In genomic region chr11:11766105-11766504, GRCm38 (mm10) we compare ENCODE assay signal across 13 mouse cellular contexts. TPM values are rescaled to one million over a fixed set of nuclear protein-coding genes. Genes with fewer than 3 reads are reported as not detected.
A peak's percentile ranks its signal among the peaks of the same experiment; 100 is the strongest.
DNase-seq lines count a peak whose midpoint lies in the region; ATAC-seq and TF ChIP-seq lines count a peak whose summit lies in the region.
"Had no signal": no experiment of that assay in that cellular context is flagged by ENCODE, and none has a peak within 500 bp of the region (broad histone marks: within the 10 kb centered on the region; RNA-seq: fewer than 3 reads in every experiment).

No protein-coding gene starts in this region.

- no peak for ATAC-seq in lung, postnatal 0 days
- peak; percentile 96 for ATAC-seq in inflammation-experienced regulatory T-cells, adult 6 months

- TF ChIP-seq RAD21 in CH12.LX (IDR thresholded peaks at IDR 0.05; ENCODE audit: low read depth, low read length): no peak

- TF ChIP-seq POLR2A in CH12.LX (IDR thresholded peaks at IDR 0.05; ENCODE audit: low read depth, low read length): peak; percentile 10; the same call in 1 of the 2 replicates

- dilution Hi-C loops in CH12.LX (cut with MboI; ENCODE audit: extremely low pct_ligation_motif_present, extremely low pct_unique_long_range_greater_than_20kb, low sequenced_read_pairs): no loop called here

- in situ Hi-C loops in CH12.LX (cut with MboI; ENCODE audit: low pct_ligation_motif_present, low pct_unique_long_range_greater_than_20kb, low sequenced_read_pairs): no loop called here

- H3K4me2 ChIP-seq in lung, postnatal 0 days (replicated peaks; ENCODE audit: low read depth, low read length): no peak overlapping the region
- no peak overlapping the region; the same call in 1 of the 2 replicates for H3K4me2 ChIP-seq in CH12.LX (ENCODE audit: insufficient read depth, low read depth, poor library complexity, severe bottlenecking)
- H3K4me2 ChIP-seq: liver, embryonic 15.5 days; midbrain, embryonic 11.5 days had no signal

- H3K79me2 ChIP-seq in CH12.LX (replicated peaks; ENCODE audit: control insufficient read depth, extremely low read depth, insufficient read depth, poor library complexity, severe bottlenecking): peaks cover 12% of the 10 kb centered on the region

- no peak overlapping the region for H3K9ac ChIP-seq in lung, postnatal 0 days (replicated peaks; ENCODE audit: low read depth)
- no peak overlapping the region for H3K9ac ChIP-seq in CH12.LX (ENCODE audit: insufficient read depth, low read depth)
- H3K9ac ChIP-seq: liver, embryonic 15.5 days had no signal

- H3K27me3 ChIP-seq in lung, postnatal 0 days (replicated peaks; ENCODE audit: insufficient read depth, low read length): no peaks in the 10 kb centered on the region
- H3K27me3 ChIP-seq in CH12.LX (replicated peaks): no peaks in the 10 kb centered on the region
- H3K27me3 ChIP-seq in midbrain, embryonic 10.5 days (ENCODE audit: low read depth, poor library complexity, severe bottlenecking): no peaks in the 10 kb centered on the region
- H3K27me3 ChIP-seq: liver, embryonic 15.5 days had no signal

- no peak overlapping the region for H3K27ac ChIP-seq in lung, postnatal 0 days (ENCODE audit: low read length)
- H3K27ac ChIP-seq in CH12.LX (ENCODE audit: insufficient read depth, low read depth): peak overlapping the region; percentile 62; the same call in 1 of the 2 replicates
- H3K27ac ChIP-seq in midbrain, embryonic 10.5 days (replicated peaks): no peak overlapping the region
- no peak overlapping the region for H3K27ac ChIP-seq in left cerebral cortex, adult 2 months
- H3K27ac ChIP-seq: liver, embryonic 15.5 days had no signal

- no peaks in the 10 kb centered on the region for H3K9me3 ChIP-seq in lung, postnatal 0 days (ENCODE audit: low read length)
- H3K9me3 ChIP-seq in CH12.LX (replicated peaks; ENCODE audit: low read length): peaks cover 1% of the 10 kb centered on the region
- no peaks in the 10 kb centered on the region for H3K9me3 ChIP-seq in midbrain, embryonic 10.5 days (replicated peaks)
- H3K9me3 ChIP-seq: liver, embryonic 15.5 days had no signal

- no peaks in the 10 kb centered on the region for H3K4me1 ChIP-seq in lung, postnatal 0 days (ENCODE audit: insufficient read depth, low read depth, low read length)
- peaks cover 35 to 89% of the 10 kb centered on the region in 2 experiments for H3K4me1 ChIP-seq in CH12.LX (ENCODE audit: control insufficient read depth in 1 of 2, insufficient read depth in 2 of 2)
- H3K4me1 ChIP-seq in midbrain, embryonic 10.5 days: no peaks in the 10 kb centered on the region
- H3K4me1 ChIP-seq: liver, embryonic 15.5 days had no signal

- TF ChIP-seq CTCF in lung, postnatal 0 days (IDR thresholded peaks at IDR 0.05): no peak
- no peak for TF ChIP-seq CTCF in CH12.LX (conservative IDR thresholded peaks at IDR 0.05 in 1 of 2, IDR thresholded peaks at IDR 0.05 in 1 of 2; ENCODE audit: low read depth in 2 of 2, low read length in 2 of 2)
- TF ChIP-seq CTCF in left cerebral cortex, adult 2 months (IDR thresholded peaks at IDR 0.05): no peak

- H3K36me3 ChIP-seq in lung, postnatal 0 days (ENCODE audit: insufficient read depth, low read length): no peaks in the 10 kb centered on the region
- H3K36me3 ChIP-seq in CH12.LX (replicated peaks in 1 of 2; ENCODE audit: control insufficient read depth in 1 of 2, insufficient read depth in 1 of 2, low read length in 1 of 2): peaks cover 46 to 74% of the 10 kb centered on the region in 2 experiments
- no peaks in the 10 kb centered on the region for H3K36me3 ChIP-seq in midbrain, embryonic 10.5 days

- TF ChIP-seq EP300 in lung, postnatal 0 days (IDR thresholded peaks at IDR 0.05): no peak
- peak; percentile 88 for TF ChIP-seq EP300 in CH12.LX (IDR thresholded peaks at IDR 0.05; ENCODE audit: low read length)

- H3K4me3 ChIP-seq in lung, postnatal 0 days (ENCODE audit: low read depth, low read length): no peak overlapping the region
- no peak overlapping the region for H3K4me3 ChIP-seq in CH12.LX (replicated peaks in 1 of 3; ENCODE audit: low read depth in 2 of 3, low read length in 2 of 3, poor library complexity in 1 of 3)
- no peak overlapping the region for H3K4me3 ChIP-seq in midbrain, embryonic 10.5 days
- H3K4me3 ChIP-seq in left cerebral cortex, adult 2 months: no peak overlapping the region
- H3K4me3 ChIP-seq: liver, embryonic 15.5 days had no signal

- WGBS in lung, postnatal 0 days: 88% methylated on average over 1 of the region's 1 CpGs
- 95% methylated on average over 1 of the region's 1 CpGs for whole genome bisulfite sequencing in midbrain, embryonic 10.5 days

- intact Hi-C loops in left cerebral cortex, adult 2 months (cut with DNase I): no loop called here

- DNase-seq in lung, postnatal 10 days: peak; percentile 16
- no peak for DNase-seq in lung, postnatal 0 days (ENCODE audit: low spot score)
- peak; percentile 95 for DNase-seq in CH12.LX (ENCODE audit: extremely low read depth)
- peak; percentile 90 to 91 for DNase-seq in spleen, postnatal 36 days (ENCODE audit: low spot score in 2 of 2)
- DNase-seq in MN1 (ENCODE audit: low spot score): no peak
- no peak for DNase-seq in midbrain, embryonic 10.5 days (ENCODE audit: low spot score)
- no peak for DNase-seq in left cerebral cortex, adult 2 months (ENCODE audit: extremely low spot score in 1 of 2, low spot score in 2 of 2)
- DNase-seq: cerebellum, adult 8-10 months; heart, postnatal 4 days; kidney, adult 18-20 months had no signal

TF ChIP-seq in CH12.LX, 34 proteins besides CTCF, POLR2A, EP300 and RAD21:
- no peak for TF ChIP-seq RCOR1 (conservative IDR thresholded peaks at IDR 0.05; ENCODE audit: low read depth, low read length)
- TF ChIP-seq PAX5 (IDR thresholded peaks at IDR 0.05; ENCODE audit: low read length): no peak
- no peak for TF ChIP-seq USF2 (conservative IDR thresholded peaks at IDR 0.05; ENCODE audit: low read depth, low read length)
- no peak for TF ChIP-seq MAX (IDR thresholded peaks at IDR 0.05; ENCODE audit: low read length)
- 0 out of 2 replicates have a peak, but pooled peaks have one; percentile 36 for TF ChIP-seq MEF2A (IDR thresholded peaks at IDR 0.05; ENCODE audit: borderline replicate concordance, low read depth, low read length)
- no peak for TF ChIP-seq NELFE (IDR thresholded peaks at IDR 0.05; ENCODE audit: low read depth, low read length)
- no peak for TF ChIP-seq TCF12 (IDR thresholded peaks at IDR 0.05; ENCODE audit: low read depth, low read length)
- TF ChIP-seq GABPA (IDR thresholded peaks at IDR 0.05; ENCODE audit: insufficient replicate concordance, low read depth, low read length): no peak
- no peak for TF ChIP-seq SIN3A (IDR thresholded peaks at IDR 0.05; ENCODE audit: low read length)
- TF ChIP-seq CHD2 (IDR thresholded peaks at IDR 0.05; ENCODE audit: low read length): no peak
- no peak for TF ChIP-seq KAT2A (IDR thresholded peaks at IDR 0.05; ENCODE audit: insufficient replicate concordance, low read length)
- TF ChIP-seq JUND (conservative IDR thresholded peaks at IDR 0.05; ENCODE audit: low read depth, low read length): no peak
- peak; percentile 68; the same call in 1 of the 2 replicates for TF ChIP-seq BHLHE40 (IDR thresholded peaks at IDR 0.05; ENCODE audit: low read depth, low read length)
- peak; percentile 70 for TF ChIP-seq ETS1 (conservative IDR thresholded peaks at IDR 0.05; ENCODE audit: low read depth, low read length)
- no peak for TF ChIP-seq UBTF (IDR thresholded peaks at IDR 0.05; ENCODE audit: low read depth, low read length)
- TF ChIP-seq HCFC1 (IDR thresholded peaks at IDR 0.05; ENCODE audit: low read depth, low read length): no peak
- peak; percentile 81 for TF ChIP-seq IRF4 (IDR thresholded peaks at IDR 0.05; ENCODE audit: low read depth, low read length)
- TF ChIP-seq TBP (conservative IDR thresholded peaks at IDR 0.05; ENCODE audit: low read depth, low read length): no peak
- no peak for TF ChIP-seq E2F4 (IDR thresholded peaks at IDR 0.05; ENCODE audit: insufficient replicate concordance, low read depth, low read length)
- no peak for TF ChIP-seq ZNF384 (IDR thresholded peaks at IDR 0.05; ENCODE audit: low read depth, low read length)
- no peak; the same call in 1 of the 2 replicates for TF ChIP-seq MYC (IDR thresholded peaks at IDR 0.05; ENCODE audit: low read depth, low read length)
- TF ChIP-seq MXI1 (IDR thresholded peaks at IDR 0.05; ENCODE audit: low read depth, low read length): no peak; the same call in 1 of the 2 replicates
- TF ChIP-seq CHD1 (IDR thresholded peaks at IDR 0.05; ENCODE audit: low read depth, low read length): no peak
- TF ChIP-seq ELF1 (IDR thresholded peaks at IDR 0.05; ENCODE audit: low read depth, low read length): no peak
- no peak for TF ChIP-seq JUN (IDR thresholded peaks at IDR 0.05; ENCODE audit: insufficient read depth, low read depth, low read length)
- no peak for TF ChIP-seq ZMIZ1 (IDR thresholded peaks at IDR 0.05; ENCODE audit: low read depth, low read length)
- no peak for TF ChIP-seq ZC3H11A (IDR thresholded peaks at IDR 0.05; ENCODE audit: low read depth, low read length)
- TF ChIP-seq MAFK (IDR thresholded peaks at IDR 0.05; ENCODE audit: insufficient replicate concordance, low read length): no peak
- TF ChIP-seq POLR2AphosphoS2 (IDR thresholded peaks at IDR 0.05; ENCODE audit: low read depth, low read length): no peak
- TF ChIP-seq ZKSCAN1 (IDR thresholded peaks at IDR 0.05; ENCODE audit: borderline replicate concordance, low read depth, low read length): no peak
- TF ChIP-seq SMC3 (IDR thresholded peaks at IDR 0.05; ENCODE audit: low read depth, low read length): no peak
- TF ChIP-seq NRF1 (IDR thresholded peaks at IDR 0.05; ENCODE audit: low read depth, low read length): no peak
- no peak for TF ChIP-seq USF1 (IDR thresholded peaks at IDR 0.05; ENCODE audit: low read depth, low read length)
TF ChIP-seq in CH12.LX: peak in this region for 4.

RNA-seq across cellular contexts. Expression of gene Fignl1, which starts 42.7 kb away (rescaled TPM):
- polyA plus RNA-seq in lung, postnatal 0 days (2015; fragmentation: Nextera tagmentation; extraction: Ambion mirVana): 4.2 and 5.6 TPM in 2 replicates
- total RNA-seq in CH12.LX (2012; rRNA removed) (82.8 and 98.5 TPM in 2 replicates), CH12.LX (2014; rRNA removed) (189 TPM in 2 replicates)
- 98.5 and 101 TPM in 2 replicates for polyA plus RNA-seq in CH12.LX (2012; ENCODE audit: insufficient read length, low read depth)
- polyA plus RNA-seq in inflammation-experienced regulatory T-cells, adult 6 months (2017; shearing (Covaris generic)): 10 to 100 TPM in 2 of 3 experiments, 1 to 10 TPM in 1; 8.4 to 75.9 (median 10.4) TPM
- 103 and 112 TPM in 2 replicates for polyA plus RNA-seq in midbrain, embryonic 10.5 days (2016; fragmentation: Nextera tagmentation; extraction: Ambion mirVana)
- total RNA-seq in left cerebral cortex, adult 2 months (2021): 1 to 10 TPM in 1 of 2 experiments, under 1 TPM in 1; 0.77 to 1.0 TPM

Comparison
In these comparisons a context has a peak if more than half of its experiments do, and no peak if none do; other contexts are left out.
1. DNase-seq: peak in lung, postnatal 10 days (single experiment), CH12.LX (single experiment) and spleen, postnatal 36 days (2 of 2); none in lung, postnatal 0 days (single experiment), MN1 (single experiment), midbrain, embryonic 10.5 days (single experiment) and left cerebral cortex, adult 2 months (0 of 2).